Mouse (Mus musculus) small intestine, adult 2 months (tissue): ENCODE results near the gene Il25. TPM values are rescaled to one million over a fixed set of nuclear protein-coding genes. Genes with fewer than 3 reads are reported as not detected.

Source experiments
- H3K27ac ChIP-seq: fragments of 200-500 bp; 2 replicates; pipeline ENCODE4 v1.5.1; 2012; ENCODE audit warnings: low read depth, low read length, control low read depth, inconsistent platforms; ENCODE audit not compliant: insufficient read depth
- H3K27me3 ChIP-seq: fragments of 200-500 bp; 2 replicates; pipeline ENCODE4 v1.6.1; 2012; ENCODE audit warnings: mild to moderate bottlenecking, moderate library complexity, low read length, inconsistent platforms; ENCODE audit not compliant: control insufficient read depth, insufficient read depth
- H3K36me3 ChIP-seq: fragments of 200-500 bp; 2 replicates; pipeline ENCODE4 v1.6.1; 2012; ENCODE audit warnings: mild to moderate bottlenecking, low read length, control low read depth, inconsistent platforms; ENCODE audit not compliant: control insufficient read depth, insufficient read depth
- H3K4me1 ChIP-seq: fragments of 200-500 bp; 2 replicates; pipeline ENCODE4 v1.6.1; 2012; ENCODE audit warnings: low read length, inconsistent platforms, mixed read lengths; ENCODE audit not compliant: control insufficient read depth, insufficient read depth, insufficient read length
- H3K4me3 ChIP-seq: fragments of 200-500 bp; 2 replicates; pipeline ENCODE4 v1.5.1; 2012; ENCODE audit warnings: low read depth, mild to moderate bottlenecking, control low read depth, inconsistent platforms, low read length, moderate library complexity
- CTCF ChIP-seq: fragments of 200-500 bp; IDR thresholded peaks from 2 replicates; pipeline ENCODE4 v1.5.1; 2012; ENCODE audit warnings: low read depth, mild to moderate bottlenecking, control low read depth, inconsistent platforms, low read length, moderate library complexity, mixed read lengths; ENCODE audit not compliant: insufficient replicate concordance, insufficient read length; ENCODE audit errors: extremely low read depth
- POLR2A ChIP-seq: fragments of 200-500 bp; IDR thresholded peaks from 2 replicates; pipeline ENCODE4 v1.6.1; 2012; ENCODE audit warnings: low read depth, mild to moderate bottlenecking, control low read depth, inconsistent platforms, low read length, moderate library complexity
- WGBS: fragments of 180-500 bp; shearing (Covaris S2); methylation state at CpG from one replicate; pipeline ENCODE4 v1.1.7; 2018; 5-methylcytosine and 5-hydroxymethylcytosine counted together
- polyA plus RNA-seq: library from polyadenylated mRNA; depleted of rRNA; stranded (reverse); fragments of >200 nt; gene quantifications from 2 replicates; pipeline ENCODE4 v1.2.3, GENCODE M21; 2012

The Il25 gene
- polyA plus RNA-seq, 1 experiment, result 1.1 TPM

DNA sequence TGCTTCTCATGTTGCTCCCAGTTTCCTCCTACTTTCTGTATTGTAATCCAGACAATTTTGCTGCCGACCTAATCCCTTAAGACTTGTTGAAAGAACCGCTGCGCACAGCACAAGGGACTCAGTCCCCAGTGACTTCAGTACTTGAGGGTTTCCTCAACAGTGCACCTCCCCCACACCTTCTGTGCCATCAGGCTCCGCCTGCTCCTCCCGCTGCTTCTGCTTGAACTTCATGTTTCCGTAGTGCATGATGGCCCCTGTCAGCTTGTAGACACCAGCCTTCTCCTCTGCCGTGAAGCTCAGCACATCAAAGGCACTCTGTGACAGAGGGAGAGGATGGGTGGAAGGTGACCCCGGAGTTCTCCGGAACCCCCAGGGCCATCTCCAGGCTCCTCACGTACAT lies 28.3 kb downstream of the Il25 start:
- Histone ChIP-seq H3K27me3 (no peaks in the 10 kb centered on the region), H3K4me1 (no peaks in the 10 kb centered on the region), H3K27ac (no peak overlapping the region), H3K36me3 (no peaks in the 10 kb centered on the region), H3K4me3 (no peak overlapping the region)
- 67% methylated on average over 10 of the region's 10 CpGs for WGBS
- TF ChIP-seq POLR2A, result no peak
- no peak for TF ChIP-seq CTCF

DNA sequence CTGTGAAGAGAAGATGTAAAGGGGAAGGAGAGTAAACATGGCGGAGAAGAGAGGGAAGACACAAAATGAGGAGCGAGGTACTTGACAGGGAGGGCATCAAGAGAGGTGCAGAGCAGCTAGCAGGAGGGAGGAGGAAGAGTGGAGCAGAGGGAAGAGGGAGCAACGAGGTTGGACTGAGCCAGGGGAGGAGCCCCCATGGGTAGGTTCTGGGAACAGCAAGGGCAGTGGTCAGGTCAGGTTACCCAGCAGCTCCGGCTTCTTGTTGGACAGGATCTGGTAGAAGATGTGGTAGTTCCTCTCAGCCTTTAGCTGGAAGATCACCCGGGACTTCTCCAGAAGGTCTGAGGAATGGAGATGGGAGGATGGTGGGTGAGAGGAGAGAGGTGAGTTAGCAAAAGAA lies 29.0 kb downstream of the Il25 start:
- no peaks in the 10 kb centered on the region for H3K36me3 ChIP-seq
- no peak overlapping the region for H3K27ac ChIP-seq
- H3K4me1 ChIP-seq, result no peaks in the 10 kb centered on the region
- TF ChIP-seq CTCF, result no peak
- no peak for TF ChIP-seq POLR2A
- H3K4me3 ChIP-seq, result no peak overlapping the region
- 77% methylated on average over 5 of the region's 5 CpGs for WGBS
- H3K27me3 ChIP-seq, result no peaks in the 10 kb centered on the region

DNA sequence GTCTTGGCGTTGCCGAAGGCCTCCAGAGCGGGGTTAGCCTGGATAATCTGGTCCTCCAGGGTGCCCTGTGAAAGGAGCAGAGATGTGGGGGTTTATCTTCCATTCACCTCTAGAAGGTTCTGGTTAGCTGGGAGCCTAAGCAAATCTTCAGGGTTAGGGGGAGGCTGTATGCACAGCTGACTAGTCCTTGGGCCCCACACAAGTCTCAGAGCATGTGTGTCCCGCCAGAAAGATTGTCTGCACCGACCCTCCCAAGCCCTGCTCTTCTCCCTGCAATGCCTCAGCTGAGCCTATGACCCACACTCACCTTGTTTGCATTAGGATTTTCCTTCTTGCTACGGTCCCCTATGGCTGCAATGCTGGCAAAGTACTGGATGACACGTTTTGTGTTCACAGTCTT lies 30.2 kb downstream of the Il25 start:
- H3K27ac ChIP-seq, result no peak overlapping the region
- WGBS, result 61% methylated on average over 7 of the region's 7 CpGs
- TF ChIP-seq POLR2A (no peak), CTCF (no peak)
- no peaks in the 10 kb centered on the region for H3K27me3 ChIP-seq
- no peaks in the 10 kb centered on the region for H3K4me1 ChIP-seq
- no peaks in the 10 kb centered on the region for H3K36me3 ChIP-seq
- H3K4me3 ChIP-seq, result no peak overlapping the region

DNA sequence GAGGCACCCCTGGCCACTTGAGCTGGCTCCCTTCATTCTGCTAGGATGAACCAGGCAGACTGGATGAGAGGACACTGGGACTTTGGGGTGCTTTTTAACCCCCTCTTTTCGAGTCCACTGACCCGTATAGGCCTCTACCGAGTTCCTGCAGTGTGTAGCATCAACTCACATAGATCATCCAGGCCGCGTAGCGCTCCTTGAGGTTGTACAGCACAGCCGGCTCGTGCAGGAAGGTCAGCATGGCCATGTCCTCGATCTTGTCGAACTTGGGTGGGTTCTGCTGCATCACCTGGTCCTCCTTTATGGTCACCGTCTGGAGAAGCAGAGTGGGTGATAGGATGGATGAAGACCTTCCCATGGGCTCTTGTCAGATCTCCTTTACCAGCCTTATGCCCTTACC lies 31.2 kb downstream of the Il25 start:
- H3K27ac ChIP-seq, result no peak overlapping the region
- no peak overlapping the region for H3K4me3 ChIP-seq
- H3K36me3 ChIP-seq, result no peaks in the 10 kb centered on the region
- 84% methylated on average over 11 of the region's 11 CpGs for WGBS
- H3K4me1 ChIP-seq, result no peaks in the 10 kb centered on the region
- H3K27me3 ChIP-seq, result no peaks in the 10 kb centered on the region
- TF ChIP-seq POLR2A (no peak), CTCF (no peak)

DNA sequence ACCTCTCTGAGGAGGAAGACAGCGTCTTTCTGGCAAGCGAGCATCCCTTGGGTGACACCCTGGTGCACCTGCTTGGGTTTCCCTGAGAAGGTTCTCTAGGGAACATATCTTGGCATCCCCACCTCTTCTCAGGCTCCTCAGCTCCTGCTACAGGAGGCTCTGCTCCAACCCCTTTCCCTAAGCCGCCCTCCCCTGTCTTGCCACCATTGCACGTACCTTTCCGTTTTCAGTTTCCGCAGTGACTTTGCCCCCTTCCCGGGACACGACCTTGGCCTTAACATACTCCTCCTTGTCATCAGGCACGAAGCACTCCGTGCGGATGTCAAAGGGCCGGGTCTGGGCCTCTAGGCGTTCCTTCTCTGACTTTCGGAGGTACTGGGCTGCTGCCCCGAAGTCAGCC lies 32.5 kb downstream of the Il25 start:
- no peaks in the 10 kb centered on the region for H3K27me3 ChIP-seq
- H3K27ac ChIP-seq, result no peak overlapping the region
- H3K4me3 ChIP-seq, result no peak overlapping the region
- TF ChIP-seq CTCF, result no peak
- TF ChIP-seq POLR2A, result no peak
- WGBS, result 67% methylated on average over 15 of the region's 15 CpGs
- H3K4me1 ChIP-seq, result no peaks in the 10 kb centered on the region
- H3K36me3 ChIP-seq, result no peaks in the 10 kb centered on the region

DNA sequence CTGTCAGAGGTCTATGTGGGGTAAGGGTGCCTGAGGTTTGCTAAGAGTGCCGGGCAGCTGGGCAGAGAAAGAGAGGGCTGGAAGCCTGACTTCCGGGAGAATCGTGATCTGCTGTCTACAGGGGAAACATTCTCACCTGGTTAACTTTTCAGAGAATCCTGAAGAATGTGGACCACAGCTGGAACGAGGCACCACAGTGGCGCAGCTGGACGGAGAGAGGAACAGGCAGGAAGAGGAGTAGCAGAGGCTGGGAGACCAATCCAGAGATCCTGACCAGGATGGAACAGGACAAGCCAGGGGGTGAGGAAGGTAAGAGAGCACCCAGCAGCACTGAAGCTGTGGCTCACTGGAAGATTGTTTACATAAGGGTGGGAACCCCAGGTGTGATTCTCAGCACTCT lies 33.1 kb downstream of the Il25 start:
- H3K36me3 ChIP-seq, result no peaks in the 10 kb centered on the region
- H3K27me3 ChIP-seq, result no peaks in the 10 kb centered on the region
- H3K4me3 ChIP-seq, result no peak overlapping the region
- no peaks in the 10 kb centered on the region for H3K4me1 ChIP-seq
- no peak overlapping the region for H3K27ac ChIP-seq
- TF ChIP-seq POLR2A, result no peak
- no peak for TF ChIP-seq CTCF
- WGBS, result 47% methylated on average over 6 of the region's 6 CpGs

DNA sequence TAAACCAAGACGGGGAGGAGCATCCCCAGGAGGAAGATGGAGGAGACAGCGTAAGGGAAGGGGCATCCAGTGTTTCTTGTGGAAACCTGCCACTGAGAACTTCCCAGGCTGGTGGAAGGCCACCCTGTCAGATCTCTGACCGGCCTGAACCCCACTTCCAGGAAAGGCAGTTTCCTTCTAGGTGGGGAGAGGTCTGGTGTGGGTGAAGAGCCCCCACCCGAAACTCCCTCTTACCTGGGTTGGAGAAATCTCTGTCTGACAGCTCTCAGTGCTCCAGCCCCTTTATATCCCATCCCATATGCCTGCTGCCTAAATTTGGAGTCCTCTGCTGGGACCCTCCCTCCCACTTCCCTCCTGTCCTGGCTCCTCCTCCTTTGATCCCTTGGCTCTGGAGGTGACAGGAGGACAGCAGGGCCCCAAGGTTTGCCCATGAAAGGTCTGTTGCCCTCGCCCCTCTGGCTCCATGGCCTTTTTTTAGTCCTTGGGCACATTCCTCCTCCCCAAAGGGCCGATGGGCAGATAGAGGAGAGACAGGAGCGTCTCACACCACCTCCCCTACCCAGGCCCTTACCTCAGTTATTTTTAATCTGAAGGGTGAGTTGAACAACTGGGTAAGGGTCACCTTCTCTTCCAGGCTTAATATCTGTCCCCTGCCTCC lies 34.0 kb downstream of the Il25 start, which contains the start of gene Myh6:
Gene Myh6 (minus strand): TSS at position 608 of the 658 bp plus-strand sequence.
- Histone ChIP-seq H3K27me3 (no peaks in the 10 kb centered on the region), H3K27ac (no peak within 1 kb of the TSS), H3K36me3 (no peaks in the 10 kb centered on the region), H3K4me3 (no peak within 1 kb of the TSS), H3K4me1 (no peaks in the 10 kb centered on the region)
- TF ChIP-seq CTCF (no peak), POLR2A (no peak)
- 69% methylated on average over 7 of the region's 7 CpGs for WGBS

DNA sequence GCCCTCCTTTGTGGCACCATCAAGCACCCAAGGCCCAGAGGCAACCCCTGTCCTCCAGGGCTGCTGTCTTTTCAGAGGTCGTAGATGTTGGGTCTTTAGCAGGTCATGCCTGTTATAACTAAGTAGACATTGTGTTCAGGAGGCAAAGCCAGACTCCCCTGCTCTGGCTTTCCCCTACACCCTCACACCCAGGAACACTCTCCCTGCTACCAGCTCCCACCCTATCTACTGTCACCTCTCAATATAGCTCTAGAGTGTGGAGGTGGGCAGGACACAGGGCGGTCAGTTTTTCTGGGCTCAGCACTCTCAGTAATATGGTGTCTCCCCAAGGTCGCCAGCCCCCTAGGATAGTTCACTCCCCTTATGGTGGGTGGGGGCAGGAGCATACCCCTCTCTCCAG lies 35.4 kb downstream of the Il25 start:
- no peaks in the 10 kb centered on the region for H3K27me3 ChIP-seq
- WGBS, result 94% methylated on average over 3 of the region's 3 CpGs
- no peak overlapping the region for H3K4me3 ChIP-seq
- no peaks in the 10 kb centered on the region for H3K36me3 ChIP-seq
- H3K27ac ChIP-seq, result no peak overlapping the region
- no peak for TF ChIP-seq POLR2A
- TF ChIP-seq CTCF, result no peak
- H3K4me1 ChIP-seq, result no peaks in the 10 kb centered on the region
